Mouse (Mus musculus): Measurements from ENCODE around the gene Ppt2. TPM values are rescaled to one million over a fixed set of nuclear protein-coding genes. Genes with fewer than 3 reads are reported as not detected.

Gene Ppt2
- polyA plus RNA-seq, 1 experiment from 2014 or later = 108 TPM

GRCm38 (mm10) chr17:34648141-34648890 is 20.0 kb upstream of the Ppt2 start:
- ATAC-seq = no peak
- ChIA-PET CTCF (interaction anchor here (1.3 kb wide), 1 partner anchor 29 kb away, joined by 4 read pairs; no protein-coding TSS in a partner anchor), POLR2A (no interaction called here)
- H3K27me3 ChIP-seq = no peaks in the 10 kb centered on the region
- no peak for DNase-seq (ENCODE audit: low read depth, low spot score)
- no peak for TF ChIP-seq CTCF (IDR thresholded peaks at IDR 0.05)
- in situ Hi-C loops (cut with MboI; ENCODE audit: low pct_unique_long_range_greater_than_20kb) = loop anchor here (25.0 kb wide), 1 partner anchor 489 kb away; the partner anchor contains the start of genes Apom, Bag6 and D17H6S53E

- ATAC-seq = peak; percentile 92
- ChIA-PET CTCF (interaction anchor here (1.3 kb wide), 1 partner anchor 28 kb away, joined by 4 read pairs; no protein-coding TSS in a partner anchor), POLR2A (no interaction called here)
- DNase-seq (ENCODE audit: low read depth, low spot score) = peak; percentile 79
- no peak for TF ChIP-seq CTCF (IDR thresholded peaks at IDR 0.05)
- H3K27me3 ChIP-seq = no peaks in the 10 kb centered on the region
- in situ Hi-C loops (cut with MboI; ENCODE audit: low pct_unique_long_range_greater_than_20kb) = loop anchor here (25.0 kb wide), 1 partner anchor 490 kb away; the partner anchor contains the start of genes Apom, Bag6 and D17H6S53E
Measured at GRCm38 (mm10) chr17:34646906-34647787, 18.8 kb upstream of the Ppt2 start, which contains the start of gene Atf6b. TSS of gene Atf6b (plus strand) at chr17:34647146.

GRCm38 (mm10) chr17:34645831-34646511 is 17.7 kb upstream of the Ppt2 start:
- H3K27me3 ChIP-seq = no peaks in the 10 kb centered on the region
- no peak for TF ChIP-seq CTCF (IDR thresholded peaks at IDR 0.05)
- DNase-seq (ENCODE audit: low read depth, low spot score) (no peak), ATAC-seq (no peak)
- ChIA-PET POLR2A (no interaction called here), CTCF (no interaction called here)
- in situ Hi-C loops (cut with MboI; ENCODE audit: low pct_unique_long_range_greater_than_20kb) = loop anchor here (25.0 kb wide), 1 partner anchor 491 kb away; the partner anchor contains the start of genes Apom, Bag6 and D17H6S53E

- TF ChIP-seq CTCF (IDR thresholded peaks at IDR 0.05) = no peak
- in situ Hi-C loops (cut with MboI; ENCODE audit: low pct_unique_long_range_greater_than_20kb) = loop anchor here (25.0 kb wide), 1 partner anchor 492 kb away; the partner anchor contains the start of genes Apom, Bag6 and D17H6S53E
- ChIA-PET CTCF (interaction anchor here (1.1 to 1.7 kb wide), 4 partner anchors 10 to 67 kb away, joined by 3 to 4 read pairs (median 4); partner anchors contain the start of genes Ppt2 and Prrt1), POLR2A (interaction anchor here (1.0 kb wide), 1 partner anchor 43 kb away, joined by 3 read pairs; no protein-coding TSS in a partner anchor)
- DNase-seq (ENCODE audit: low read depth, low spot score) (no peak), ATAC-seq (no peak)
- no peaks in the 10 kb centered on the region for H3K27me3 ChIP-seq
Measured at GRCm38 (mm10) chr17:34645256-34645829, 17.0 kb upstream of the Ppt2 start.

- DNase-seq (ENCODE audit: low read depth, low spot score) (peak; percentile 86), ATAC-seq (peak; percentile 41)
- H3K27me3 ChIP-seq = no peaks in the 10 kb centered on the region
- in situ Hi-C loops (cut with MboI; ENCODE audit: low pct_unique_long_range_greater_than_20kb) = loop anchor here (25.0 kb wide), 1 partner anchor 493 kb away; the partner anchor contains the start of genes Apom, Bag6 and D17H6S53E
- ChIA-PET CTCF (interaction anchor here (0.6 to 1.9 kb wide), 7 partner anchors 9 to 67 kb away, joined by 3 to 6 read pairs (median 4); partner anchors contain the start of genes Ppt2 and Prrt1), POLR2A (interaction anchor here (1.0 kb wide), 1 partner anchor 42 kb away, joined by 3 read pairs; no protein-coding TSS in a partner anchor)
- TF ChIP-seq CTCF (IDR thresholded peaks at IDR 0.05) = no peak
Measured at GRCm38 (mm10) chr17:34644608-34645007, 16.3 kb upstream of the Ppt2 start, which contains the start of gene Fkbpl. TSS of gene Fkbpl (plus strand) at chr17:34644764.

- in situ Hi-C loops (cut with MboI; ENCODE audit: low pct_unique_long_range_greater_than_20kb) = loop anchor here (25.0 kb wide), 1 partner anchor 493 kb away; the partner anchor contains the start of genes Apom, Bag6 and D17H6S53E
- POLR2A ChIA-PET = interaction anchor here (1.0 kb wide), 1 partner anchor 42 kb away, joined by 3 read pairs; no protein-coding TSS in a partner anchor
Measured at GRCm38 (mm10) chr17:34643944-34644343, 15.6 kb upstream of the Ppt2 start.

GRCm38 (mm10) chr17:34643379-34643778 is 15.1 kb upstream of the Ppt2 start:
- TF ChIP-seq CTCF (IDR thresholded peaks at IDR 0.05) = no peak
- ChIA-PET CTCF (interaction anchor here (1.3 to 1.9 kb wide), 2 partner anchors 17 to 25 kb away, joined by 3 to 6 read pairs; no protein-coding TSS in a partner anchor), POLR2A (no interaction called here)
- H3K27me3 ChIP-seq = no peaks in the 10 kb centered on the region
- DNase-seq (ENCODE audit: low read depth, low spot score) = no peak
- no peak for ATAC-seq
- in situ Hi-C loops (cut with MboI; ENCODE audit: low pct_unique_long_range_greater_than_20kb) = loop anchor here (25.0 kb wide), 1 partner anchor 494 kb away; the partner anchor contains the start of genes Apom, Bag6 and D17H6S53E

More at GRCm38 (mm10) chr17:34643944-34644343, 15.6 kb upstream of the Ppt2 start:
- no peak for TF ChIP-seq CTCF (IDR thresholded peaks at IDR 0.05)
- CTCF ChIA-PET = interaction anchor here (0.6 to 1.9 kb wide), 6 partner anchors 8 to 68 kb away, joined by 3 to 6 read pairs (median 4); partner anchors contain the start of genes Ppt2 and Prrt1
- no peaks in the 10 kb centered on the region for H3K27me3 ChIP-seq
- no peak for ATAC-seq
- DNase-seq (ENCODE audit: low read depth, low spot score) = no peak

GRCm38 (mm10) chr17:34641945-34642344 is 13.6 kb upstream of the Ppt2 start:
- no peaks in the 10 kb centered on the region for H3K27me3 ChIP-seq
- no peak for DNase-seq (ENCODE audit: low read depth, low spot score)
- in situ Hi-C loops (cut with MboI; ENCODE audit: low pct_unique_long_range_greater_than_20kb) = loop anchor here (25.0 kb wide), 1 partner anchor 495 kb away; the partner anchor contains the start of genes Apom, Bag6 and D17H6S53E
- no peak for ATAC-seq
- TF ChIP-seq CTCF (IDR thresholded peaks at IDR 0.05) = no peak
- ChIA-PET CTCF (interaction anchor here (1.2 kb wide), 1 partner anchor 8 kb away, joined by 3 read pairs; no protein-coding TSS in a partner anchor), POLR2A (interaction anchor here (1.1 to 1.3 kb wide), 2 partner anchors 14 to 55 kb away, joined by 4 read pairs; no protein-coding TSS in a partner anchor)
